Mouse (Mus musculus) large intestine, adult 2 months (tissue): Measurements from ENCODE around the gene Kcnab2. TPM values are rescaled to one million over a fixed set of nuclear protein-coding genes. Genes with fewer than 3 reads are reported as not detected.
A peak's percentile ranks its signal among the peaks of the same experiment; 100 is the strongest.

Experiments
- DNase-seq: peaks from one replicate; pipeline ENCODE4 v3.0.0-alpha.2; 2012; ENCODE audit warnings: low read depth, low spot score
- WGBS: fragments of 180-500 bp; shearing (Covaris S2); methylation state at CpG from one replicate; pipeline ENCODE4 v1.1.7; 2018; 5-methylcytosine and 5-hydroxymethylcytosine counted together
- polyA plus RNA-seq: library from polyadenylated mRNA; depleted of rRNA; stranded (reverse); fragments of >200 nt; gene quantifications from 2 replicates; pipeline ENCODE4 v1.2.3, GENCODE M21; 2012

The Kcnab2 gene
- polyA plus RNA-seq, 1 experiment: 4.8 TPM

DNA sequence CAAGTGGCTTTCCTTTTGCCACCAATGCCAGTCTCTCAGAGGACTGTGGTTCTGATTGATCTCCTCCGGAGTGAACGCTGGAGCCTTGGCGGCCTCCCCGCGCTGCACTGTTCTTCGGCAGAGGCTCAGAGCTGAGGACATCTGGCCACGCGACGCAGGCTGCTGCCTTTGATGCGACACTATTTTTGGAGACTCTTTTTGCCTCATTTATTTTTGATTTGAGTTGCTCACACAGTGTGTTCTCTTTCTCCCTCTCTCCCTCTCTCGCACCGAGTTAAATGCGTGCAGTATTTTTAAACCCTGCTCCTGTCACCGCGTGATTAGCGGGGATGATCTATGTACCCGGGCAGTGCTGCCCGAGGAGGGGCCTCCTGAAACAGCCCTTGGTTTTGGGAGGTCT, 21.1 kb downstream of the Kcnab2 start:
- WGBS: 82% methylated on average over 18 of the region's 18 CpGs
- DNase-seq: no peak

DNA sequence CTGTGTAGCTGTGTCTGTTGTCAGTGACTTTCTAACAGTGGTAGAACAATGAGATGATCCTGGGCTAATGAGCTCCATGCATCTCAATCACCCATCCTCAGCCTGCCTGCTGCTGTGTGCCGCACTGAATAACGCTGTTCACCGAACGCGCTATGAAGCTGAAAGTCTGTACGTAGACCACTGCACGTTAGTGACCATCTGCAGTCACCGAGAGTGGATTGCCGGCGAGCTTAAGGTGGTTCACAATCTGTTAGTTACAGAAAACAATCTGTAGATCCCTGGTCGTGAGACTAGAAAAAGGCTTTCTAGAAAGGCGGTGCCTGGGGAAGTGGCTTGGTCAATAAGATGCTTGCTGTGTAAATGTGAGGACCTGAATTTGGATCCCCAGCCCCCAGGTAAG, 23.5 kb downstream of the Kcnab2 start:
- no peak for DNase-seq
- 86% methylated on average over 12 of the region's 12 CpGs for WGBS

DNA sequence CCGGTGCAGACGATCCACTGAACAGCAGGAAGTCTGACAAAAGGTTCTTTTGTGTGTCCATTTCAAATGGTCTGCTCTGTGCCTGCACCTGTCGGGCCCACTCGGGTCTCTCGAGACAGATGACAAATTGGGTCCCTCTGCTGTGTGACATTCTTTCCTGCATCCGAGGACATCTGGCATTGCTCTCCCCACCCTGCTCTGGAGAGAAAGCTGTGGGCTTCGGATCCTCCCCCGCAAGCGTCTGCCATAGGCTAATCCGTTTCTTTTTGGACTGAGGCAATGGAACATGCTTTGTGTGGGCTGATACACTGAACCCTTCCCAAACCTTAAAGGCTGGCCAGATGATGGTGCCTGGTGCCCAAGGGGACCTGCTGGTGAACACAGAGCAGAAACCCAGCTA, 24.6 kb downstream of the Kcnab2 start:
- no peak for DNase-seq
- 70% methylated on average over 10 of the region's 10 CpGs for WGBS

DNA sequence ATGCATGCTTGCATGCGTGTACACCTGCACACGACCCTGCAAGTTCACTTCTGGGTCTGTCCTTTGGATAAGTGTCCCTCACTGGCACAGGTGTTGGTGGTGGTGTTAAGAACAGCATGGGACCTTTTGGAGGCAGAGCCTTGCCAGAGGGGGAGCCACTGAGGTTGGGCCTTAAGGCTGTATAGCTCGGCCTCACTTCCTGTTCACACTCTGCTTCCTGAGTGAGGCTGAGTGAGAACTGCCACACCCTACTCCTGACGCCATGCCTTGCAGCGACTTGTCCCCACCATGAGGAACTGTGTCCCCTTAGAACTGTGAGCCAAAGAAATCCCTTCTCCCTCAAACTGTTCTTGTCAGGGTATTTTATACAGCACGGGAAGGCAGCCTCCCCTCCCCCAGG, 26.3 kb downstream of the Kcnab2 start:
- WGBS: 72% methylated on average over 6 of the region's 6 CpGs
- DNase-seq: no peak

DNA sequence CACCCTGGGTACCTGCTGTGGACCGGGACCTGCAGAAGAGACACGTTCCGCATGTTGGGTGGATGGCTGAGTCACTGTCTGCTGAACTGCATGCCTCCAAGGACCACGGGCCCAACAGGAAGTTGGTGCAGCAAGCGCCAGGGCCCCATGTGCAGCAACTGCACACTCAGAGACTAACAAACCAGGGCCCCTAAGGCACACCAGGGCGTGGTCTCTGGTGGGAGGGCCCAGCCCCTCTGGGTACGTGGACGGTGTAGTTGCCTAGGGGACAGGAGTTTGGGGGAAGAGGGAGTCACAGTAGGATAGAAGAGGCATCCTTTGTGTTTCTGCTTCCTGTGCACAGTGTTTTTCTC, 29.0 kb downstream of the Kcnab2 start:
- DNase-seq: no peak
- WGBS: 40% methylated on average over 8 of the region's 8 CpGs

DNA sequence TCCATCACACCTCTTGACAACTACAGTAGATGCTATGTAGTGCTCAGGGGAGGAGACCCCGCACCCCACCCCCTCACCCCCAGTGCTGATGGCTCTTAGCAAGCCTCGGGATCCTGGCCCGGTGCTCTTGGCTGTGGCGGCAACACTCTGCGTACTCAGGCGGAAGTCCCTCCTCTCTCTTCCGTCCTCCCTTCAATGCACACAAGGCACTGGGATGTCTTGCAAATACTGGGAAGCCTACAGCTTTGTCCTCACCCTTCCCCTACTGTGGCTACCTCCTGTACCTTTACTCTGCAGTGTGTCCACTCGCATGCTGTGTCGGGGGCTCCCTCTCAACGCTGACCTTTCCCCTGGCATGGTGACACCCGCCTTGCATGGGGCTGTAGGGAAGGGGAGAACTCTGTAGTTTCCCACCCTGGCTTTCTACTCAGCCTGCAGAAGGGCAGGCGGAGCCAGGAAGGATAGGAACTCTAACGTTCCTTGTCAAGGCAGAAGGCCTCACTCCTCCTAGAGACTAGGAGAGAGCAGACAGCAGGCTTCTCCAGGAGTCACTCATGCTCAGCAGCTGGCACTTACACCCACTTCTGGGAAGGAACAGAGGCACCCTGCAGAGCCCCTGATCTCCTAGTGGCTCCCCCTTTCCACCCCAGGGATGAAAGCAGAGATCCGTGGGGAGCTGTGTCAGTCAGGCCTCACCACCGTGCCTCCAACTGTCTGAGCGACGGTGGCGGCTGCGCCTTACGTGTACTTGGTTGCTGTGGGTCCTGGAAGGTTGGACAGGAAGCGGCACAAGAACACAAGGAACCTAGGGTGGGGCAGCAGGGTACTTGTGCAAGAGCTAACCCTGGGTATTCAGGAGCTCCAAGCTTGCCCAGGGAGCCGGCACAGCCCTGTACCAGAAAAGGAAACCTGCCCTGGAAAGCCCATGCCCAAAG, 29.7 kb downstream of the Kcnab2 start:
- DNase-seq: no peak
- WGBS: 72% methylated on average over 22 of the region's 22 CpGs

DNA sequence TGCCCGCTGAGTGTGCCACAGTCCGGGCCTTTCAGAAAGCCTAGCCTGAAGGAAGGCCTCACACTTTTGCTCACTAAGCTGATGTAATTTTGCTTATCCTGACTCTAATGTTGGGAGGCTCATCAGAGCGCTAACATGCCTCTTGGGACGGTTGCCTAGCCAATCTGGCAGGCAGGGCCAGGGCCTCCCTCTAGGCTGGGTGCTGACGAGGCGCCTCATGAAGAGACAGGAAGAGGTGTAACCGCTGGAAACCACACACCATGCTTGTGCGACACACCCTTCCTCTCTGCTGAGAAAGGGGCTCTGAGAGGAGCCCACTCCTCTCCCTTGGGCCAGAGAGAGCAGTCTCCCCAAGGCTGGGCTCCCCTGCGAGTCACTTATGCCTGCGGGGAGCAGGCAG, 31.5 kb downstream of the Kcnab2 start:
- no peak for DNase-seq
- 74% methylated on average over 10 of the region's 10 CpGs for WGBS

DNA sequence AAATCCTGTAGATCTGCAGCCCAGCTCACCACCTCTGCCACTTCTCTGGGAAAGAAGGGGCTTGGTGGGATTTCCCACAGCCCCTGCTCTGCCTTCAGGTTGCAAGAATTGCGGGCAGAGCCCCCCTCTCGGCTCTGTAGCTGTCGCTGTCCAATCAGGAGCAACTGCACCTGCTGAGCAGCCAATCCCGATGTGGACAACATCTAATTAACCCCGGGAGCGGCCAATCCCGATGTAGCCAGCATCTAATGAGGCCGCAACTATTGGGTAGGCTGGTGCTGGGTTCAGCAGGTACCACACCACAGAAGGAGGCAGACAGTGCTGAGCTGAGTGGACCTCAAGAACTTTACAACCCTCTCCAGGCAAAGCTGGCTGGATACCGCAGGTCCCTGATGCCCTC, 36.1 kb downstream of the Kcnab2 start:
- DNase-seq: no peak
- WGBS: 49% methylated on average over 9 of the region's 9 CpGs

DNA sequence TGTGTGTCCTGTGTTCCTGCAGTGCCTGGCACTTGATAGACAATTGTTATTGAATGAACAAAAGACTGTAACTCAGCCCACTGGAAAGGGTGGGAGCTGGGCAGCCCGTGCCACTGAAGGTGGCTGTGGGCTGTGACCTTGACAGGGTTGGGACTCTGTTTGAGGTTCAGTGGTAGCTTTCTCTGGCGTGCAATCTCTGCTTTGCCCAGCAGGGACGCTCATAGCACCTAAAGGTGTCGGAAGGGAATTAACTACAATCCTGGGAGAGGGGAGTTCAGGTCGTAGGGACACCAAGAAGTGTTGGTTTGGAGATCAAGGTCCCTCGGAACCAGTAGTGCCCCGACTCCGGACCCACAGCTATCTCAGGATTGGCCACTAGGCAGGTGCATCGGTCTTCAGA, 36.8 kb downstream of the Kcnab2 start:
- no peak for DNase-seq

DNA sequence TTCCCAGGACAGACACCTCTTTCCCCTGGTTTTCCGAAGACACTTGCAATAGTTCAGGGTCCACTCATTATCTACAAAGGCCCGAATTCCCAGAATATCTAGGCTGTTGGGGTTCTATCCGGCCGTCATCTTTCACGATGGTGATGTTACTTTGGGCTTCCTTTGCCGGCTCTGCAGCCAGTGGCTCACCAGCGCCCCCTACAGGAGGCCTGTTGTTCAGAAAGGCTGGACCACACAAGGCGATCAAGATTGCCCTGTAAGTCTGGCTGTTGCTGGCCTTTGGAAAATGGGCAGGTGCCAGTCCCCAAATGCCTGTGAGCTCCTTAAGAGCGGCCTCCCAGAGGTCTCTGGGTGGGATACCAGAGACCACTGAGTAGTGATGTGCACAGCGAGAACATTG, 42.4 kb downstream of the Kcnab2 start:
- DNase-seq: peak; percentile 7
- 19% methylated on average over 10 of the region's 10 CpGs for WGBS

More for the DNA sequence above, 36.8 kb downstream of the Kcnab2 start:
- WGBS: 63% methylated on average over 9 of the region's 9 CpGs

DNA sequence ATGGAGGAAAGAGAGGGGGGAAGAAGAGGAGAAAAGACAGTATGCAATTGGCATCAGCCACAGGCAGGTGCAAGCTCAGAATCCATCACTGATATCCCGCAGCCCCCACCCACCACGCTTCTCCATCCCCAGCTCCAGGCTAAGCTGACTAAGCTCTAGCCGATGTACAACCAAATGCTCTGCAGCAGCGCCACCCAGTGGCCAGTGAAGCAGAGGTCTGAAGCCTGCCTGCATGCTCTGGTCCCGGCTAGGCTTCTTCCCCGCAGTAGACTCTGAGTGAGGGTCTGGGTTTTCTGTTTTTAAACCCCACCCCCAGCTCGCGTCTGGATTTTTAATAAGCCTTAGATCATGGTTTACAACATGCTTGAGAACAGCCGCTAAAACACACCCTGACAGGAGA, 42.8 kb downstream of the Kcnab2 start:
- DNase-seq: peak; percentile 36
- WGBS: 11% methylated on average over 9 of the region's 9 CpGs

DNA sequence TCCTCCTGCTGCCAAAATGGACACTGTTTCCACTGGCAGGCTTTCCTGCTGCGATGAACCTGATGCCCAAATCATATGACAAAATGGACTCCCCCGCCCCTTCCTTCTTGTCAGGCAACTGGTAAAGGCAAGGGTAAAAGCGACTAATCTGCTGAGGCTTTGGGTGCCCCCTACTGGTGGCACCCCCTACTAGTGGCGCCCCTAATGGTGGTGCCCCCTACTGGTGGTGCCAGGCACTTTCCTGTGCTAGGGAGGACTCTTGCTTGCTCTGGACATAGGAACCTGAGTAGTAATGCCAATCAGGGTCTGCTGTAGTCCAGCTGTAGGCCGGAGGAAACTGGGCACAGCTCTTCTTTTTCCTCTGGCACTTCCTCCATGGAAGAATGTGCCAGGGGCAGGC, 45.4 kb downstream of the Kcnab2 start:
- peak; percentile 6 for DNase-seq
- WGBS: 62% methylated on average over 5 of the region's 5 CpGs

DNA sequence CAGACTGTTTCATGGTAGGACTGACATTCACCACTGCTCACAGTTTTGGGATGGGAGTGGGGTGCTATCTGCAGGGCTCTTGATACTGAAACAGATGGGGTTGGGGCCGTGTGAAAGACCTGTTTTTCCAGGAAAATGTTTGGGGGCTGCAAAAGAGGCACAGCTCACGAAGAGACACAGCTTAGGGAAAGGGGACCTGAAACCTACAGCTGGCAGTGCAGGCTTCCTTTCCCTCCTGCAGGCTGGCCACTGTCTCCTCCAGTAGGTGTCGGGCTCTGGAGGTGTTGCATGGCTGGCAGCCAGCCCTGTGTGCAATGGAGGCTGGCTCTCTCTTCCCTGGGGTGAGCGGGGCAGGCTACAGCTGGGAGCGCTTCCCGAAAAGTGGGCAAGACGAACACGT, 49.4 kb downstream of the Kcnab2 start:
- DNase-seq: no peak
- 54% methylated on average over 8 of the region's 8 CpGs for WGBS

DNA sequence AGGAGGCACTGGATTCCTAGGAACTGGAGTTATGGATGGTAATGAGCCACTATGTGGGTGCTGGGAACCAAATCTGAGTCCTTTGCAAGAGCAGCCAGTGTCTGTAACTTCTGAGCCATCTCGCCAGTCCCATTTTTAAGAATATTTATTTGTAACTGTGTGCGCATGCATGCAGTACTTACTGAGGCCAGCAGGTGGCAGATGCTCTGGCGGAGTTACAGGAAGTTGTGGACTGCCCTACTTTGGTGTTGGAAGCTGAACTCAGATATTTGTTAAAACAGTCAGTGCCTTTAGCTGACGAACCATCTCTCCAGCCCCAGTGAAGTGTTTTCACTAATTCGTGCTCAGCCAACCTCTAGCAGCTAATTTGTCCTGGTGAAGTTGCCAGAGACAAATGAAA, 52.7 kb downstream of the Kcnab2 start:
- no peak for DNase-seq
- WGBS: 71% methylated on average over 5 of the region's 5 CpGs

DNA sequence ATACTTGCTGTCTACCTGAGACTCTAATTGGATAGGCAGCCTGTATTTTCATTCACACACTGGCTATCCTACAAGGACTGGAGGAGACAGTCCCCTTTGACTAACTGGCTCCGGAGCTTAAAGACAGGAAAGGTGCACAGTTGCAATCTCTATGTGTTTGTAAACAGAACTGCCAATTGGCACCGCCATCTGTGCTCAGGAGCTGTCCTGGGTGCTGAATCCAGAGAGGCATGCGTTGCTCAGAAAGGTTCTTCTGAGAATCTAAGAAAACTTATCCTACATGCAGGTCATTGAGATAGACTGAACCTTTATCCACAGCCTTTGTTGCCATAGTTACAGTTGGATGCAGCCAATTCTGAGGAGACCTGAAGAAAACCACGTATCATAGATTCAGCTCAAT, 53.3 kb downstream of the Kcnab2 start:
- no peak for DNase-seq
- WGBS: 46% methylated on average over 4 of the region's 4 CpGs

DNA sequence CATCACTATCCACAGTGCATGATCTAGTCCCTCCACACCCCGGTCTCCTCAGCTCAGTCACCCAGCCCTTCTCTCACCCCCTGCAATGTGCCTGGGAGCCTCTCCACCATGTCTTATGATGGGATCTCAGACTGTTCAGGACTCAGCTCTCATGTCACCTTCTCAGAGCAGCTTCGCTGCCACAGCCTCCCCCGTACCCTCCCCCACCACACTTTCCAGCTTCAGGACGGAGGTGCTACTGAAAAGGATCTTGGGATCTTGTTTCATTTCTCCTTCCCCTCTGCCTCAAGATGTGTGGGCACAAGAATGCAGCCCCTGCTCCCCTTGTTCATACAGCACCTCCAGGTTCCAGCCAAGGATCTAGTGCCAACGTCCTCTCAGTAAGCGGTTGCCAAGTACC, 54.1 kb downstream of the Kcnab2 start:
- 86% methylated on average over 6 of the region's 6 CpGs for WGBS
- no peak for DNase-seq

DNA sequence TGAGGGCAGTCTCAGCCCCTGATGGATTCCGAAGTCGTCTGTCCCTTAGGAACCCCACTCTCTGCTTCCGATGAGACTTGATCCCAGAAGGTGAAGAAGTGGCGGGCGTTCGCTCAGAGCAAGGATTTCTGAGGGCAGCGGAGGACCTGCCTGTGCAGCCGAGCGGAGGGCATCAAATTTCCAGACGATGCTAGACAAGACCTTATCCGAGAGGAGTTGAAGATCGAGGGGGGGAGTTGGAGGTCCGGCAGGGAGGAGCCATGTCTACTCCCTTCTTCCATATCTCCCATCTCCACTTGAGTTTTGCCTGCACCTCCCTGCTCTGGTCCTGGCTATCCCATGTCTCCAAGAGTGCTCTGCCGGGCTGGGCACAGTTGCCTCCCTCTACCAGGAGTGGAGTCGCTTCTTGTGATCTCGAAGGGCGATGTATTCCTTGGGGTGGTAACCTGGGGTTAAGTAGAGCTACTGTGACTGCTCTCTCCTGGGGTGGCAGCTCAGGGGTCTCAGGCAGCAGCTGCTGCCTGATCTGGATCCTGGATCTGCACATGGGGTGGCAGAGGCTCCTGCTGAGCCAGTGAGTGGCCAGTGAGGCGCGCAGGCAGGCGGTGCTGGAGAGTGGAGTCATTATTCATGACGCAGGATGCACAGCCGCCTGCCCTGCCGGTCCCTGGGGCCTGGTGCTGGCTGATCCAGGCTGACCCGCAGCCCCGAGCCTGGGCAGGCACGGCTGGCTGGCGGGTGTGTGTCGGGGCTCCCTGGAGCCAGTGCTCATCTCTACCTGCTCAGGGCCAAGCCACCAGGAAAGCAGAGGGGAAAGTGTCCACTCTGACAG, 59.2 kb downstream of the Kcnab2 start:
- DNase-seq: no peak
- 55% methylated on average over 28 of the region's 28 CpGs for WGBS

DNA sequence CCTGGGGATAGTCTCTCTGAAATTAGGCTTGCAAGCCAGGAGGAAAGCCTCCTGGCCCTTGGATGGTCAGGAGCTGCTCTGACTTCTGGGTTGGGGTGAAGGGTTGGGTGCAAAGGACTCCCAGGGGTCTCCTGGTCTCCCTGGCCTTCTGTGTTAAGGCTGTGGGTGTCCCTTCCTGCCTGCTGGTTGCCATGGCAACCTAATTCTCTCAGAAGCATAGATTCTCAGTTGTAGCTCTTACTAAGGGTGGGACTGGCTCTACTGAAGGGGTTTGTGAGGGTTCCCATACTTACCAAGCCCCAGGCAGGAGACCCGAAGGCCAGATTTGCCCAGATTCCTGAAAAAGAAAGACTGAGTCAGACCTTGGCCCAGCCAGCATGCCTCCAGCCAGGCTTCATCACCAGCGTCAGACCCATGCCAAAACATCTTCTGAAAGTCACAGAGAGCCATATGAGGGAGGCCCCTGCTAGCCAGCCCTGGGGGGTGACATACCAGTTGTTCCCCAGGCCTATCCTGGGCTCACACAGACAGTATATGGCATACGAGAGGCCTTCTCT, 65.1 kb downstream of the Kcnab2 start:
- DNase-seq: no peak
- 81% methylated on average over 3 of the region's 3 CpGs for WGBS

DNA sequence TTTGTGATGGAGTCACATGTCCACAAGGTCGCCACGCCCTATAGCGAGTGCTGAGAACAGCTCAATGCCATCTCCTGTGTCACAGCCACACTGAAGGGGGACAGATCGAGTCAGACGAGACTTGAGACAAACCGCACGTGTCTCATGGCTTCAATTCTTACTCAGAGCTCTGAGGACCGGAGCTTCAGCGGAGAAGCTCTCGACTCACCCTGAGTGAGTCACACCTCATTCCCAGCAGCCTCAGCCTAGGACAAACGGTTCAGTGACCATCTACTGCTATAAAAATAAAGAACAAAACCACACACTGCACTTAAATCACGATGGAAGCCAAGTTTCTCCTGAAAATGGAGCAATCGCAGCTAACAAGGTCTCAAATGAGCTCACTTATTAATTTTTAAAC, 66.7 kb downstream of the Kcnab2 start:
- DNase-seq: no peak
- 53% methylated on average over 13 of the region's 13 CpGs for WGBS

DNA sequence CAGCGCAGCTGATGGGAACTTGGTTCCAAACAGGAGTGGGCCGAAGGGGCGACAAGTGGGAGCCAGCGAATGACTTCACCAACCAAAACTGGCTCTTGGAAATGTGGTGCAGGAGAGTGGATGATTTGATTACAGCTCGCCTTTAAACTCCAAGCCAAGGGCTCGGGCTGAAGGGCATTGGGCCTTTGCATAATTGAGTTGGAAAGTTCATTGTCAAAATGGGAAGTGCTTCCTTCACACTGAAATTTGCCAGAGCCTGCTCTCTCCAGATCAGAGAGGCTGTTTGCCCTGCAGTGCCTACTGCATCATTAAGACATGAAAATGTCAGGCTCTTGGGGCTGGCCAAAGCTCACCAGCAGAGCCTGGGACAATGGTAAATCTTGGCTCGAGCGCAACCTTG, 71.1 kb downstream of the Kcnab2 start:
- DNase-seq: no peak
- WGBS: 69% methylated on average over 8 of the region's 8 CpGs
